Mouse (Mus musculus): Measurements from ENCODE around the gene Srgap2. TPM values are rescaled to one million over a fixed set of nuclear protein-coding genes. Genes with fewer than 3 reads are reported as not detected.
A peak's percentile ranks its signal among the peaks of the same experiment; 100 is the strongest.

Gene Srgap2
- total and polyA plus RNA-seq, 3 experiments, result 15.2 to 22.2 (median 21.8) TPM

GRCm38 (mm10) chr1:131526371-131527270 lies 531 bp downstream of the Srgap2 start:
- peak; percentile 80 for DNase-seq

- peak; percentile 68 for DNase-seq
These were observed 1.4 kb downstream of the Srgap2 start for GRCm38 (mm10) chr1:131525586-131526271.

GRCm38 (mm10) chr1:131525101-131525585 lies 2.0 kb downstream of the Srgap2 start:
- DNase-seq, result peak; percentile 60

GRCm38 (mm10) chr1:131523794-131524193 lies 3.4 kb downstream of the Srgap2 start:
- peak; percentile 15 for DNase-seq

GRCm38 (mm10) chr1:131516588-131516987 lies 10.6 kb downstream of the Srgap2 start:
- DNase-seq, result no peak

GRCm38 (mm10) chr1:131514197-131514596 lies 13.0 kb downstream of the Srgap2 start:
- DNase-seq, result no peak

- DNase-seq, result no peak
These were observed 14.0 kb downstream of the Srgap2 start for GRCm38 (mm10) chr1:131513136-131513535.

- peak; percentile 14 for DNase-seq
These were observed 15.3 kb downstream of the Srgap2 start for GRCm38 (mm10) chr1:131511661-131512500.

- no peak for DNase-seq
These were observed 16.0 kb downstream of the Srgap2 start for GRCm38 (mm10) chr1:131511131-131511530.

GRCm38 (mm10) chr1:131501681-131502080 lies 25.5 kb downstream of the Srgap2 start:
- no peak for DNase-seq

GRCm38 (mm10) chr1:131498231-131498630 lies 28.9 kb downstream of the Srgap2 start:
- DNase-seq, result no peak

GRCm38 (mm10) chr1:131493966-131494898 lies 32.9 kb downstream of the Srgap2 start:
- peak; percentile 33 for DNase-seq

- no peak for DNase-seq
These were observed 34.8 kb downstream of the Srgap2 start for GRCm38 (mm10) chr1:131492360-131492759.

GRCm38 (mm10) chr1:131491579-131491978 lies 35.6 kb downstream of the Srgap2 start:
- no peak for DNase-seq

GRCm38 (mm10) chr1:131489312-131489711 lies 37.8 kb downstream of the Srgap2 start:
- no peak for DNase-seq

GRCm38 (mm10) chr1:131486094-131486850 lies 40.9 kb downstream of the Srgap2 start:
- DNase-seq, result no peak

- peak; percentile 18 for DNase-seq
These were observed 44.9 kb downstream of the Srgap2 start for GRCm38 (mm10) chr1:131482242-131482641.

- no peak for DNase-seq
These were observed 45.8 kb downstream of the Srgap2 start for GRCm38 (mm10) chr1:131481391-131481790.

- no peak for DNase-seq
These were observed 48.3 kb downstream of the Srgap2 start for GRCm38 (mm10) chr1:131478770-131479305.

GRCm38 (mm10) chr1:131475306-131475705 lies 51.8 kb downstream of the Srgap2 start:
- peak; percentile 25 for DNase-seq

Measured in adrenal gland, adult 2 months (tissue).